Mouse (Mus musculus): ENCODE data around the gene Fam208b. TPM values are rescaled to one million over a fixed set of nuclear protein-coding genes. Genes with fewer than 3 reads are reported as not detected.

Fam208b gene
- polyA plus RNA-seq, 1 experiment: 2.5 TPM

DNA sequence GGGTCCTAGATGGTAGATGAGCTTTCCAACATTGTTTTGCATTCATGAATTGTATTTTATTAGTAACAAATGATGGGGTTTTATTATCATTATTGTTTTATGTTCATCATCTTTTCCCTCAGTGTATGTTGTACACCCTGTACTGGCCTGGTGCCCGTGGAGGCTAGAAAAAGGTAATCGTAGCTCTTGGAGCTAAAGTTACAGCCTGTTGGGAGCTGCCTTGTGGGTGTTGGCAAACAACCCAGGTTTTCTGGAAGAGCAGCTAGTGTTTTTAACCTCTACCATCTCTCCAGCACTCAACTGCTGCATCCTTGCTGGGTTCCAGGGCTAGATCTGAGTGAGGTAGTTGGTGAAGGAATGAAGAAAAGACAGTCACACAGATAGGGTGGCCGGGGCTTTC lies 63.5 kb downstream of the Fam208b start:
- H3K4me3 ChIP-seq: no peak overlapping the region
- H3ac ChIP-seq (ENCODE audit: control insufficient read depth, insufficient read length): no peak overlapping the region
- peaks cover 10% of the 10 kb centered on the region for H3K36me3 ChIP-seq (ENCODE audit: control insufficient read depth, insufficient read depth)
- H3K27me3 ChIP-seq (ENCODE audit: control insufficient read depth, insufficient read depth, insufficient read length): no peaks in the 10 kb centered on the region
- TF ChIP-seq USF1 (IDR thresholded peaks at IDR 0.05; ENCODE audit: low read depth) (no peak), E2F4 (IDR thresholded peaks at IDR 0.05; ENCODE audit: insufficient read depth) (no peak)
- H3K79me2 ChIP-seq (ENCODE audit: control insufficient read depth, insufficient read depth): peaks cover 67% of the 10 kb centered on the region
- H3K4me2 ChIP-seq (ENCODE audit: low read depth): no peak overlapping the region

DNA sequence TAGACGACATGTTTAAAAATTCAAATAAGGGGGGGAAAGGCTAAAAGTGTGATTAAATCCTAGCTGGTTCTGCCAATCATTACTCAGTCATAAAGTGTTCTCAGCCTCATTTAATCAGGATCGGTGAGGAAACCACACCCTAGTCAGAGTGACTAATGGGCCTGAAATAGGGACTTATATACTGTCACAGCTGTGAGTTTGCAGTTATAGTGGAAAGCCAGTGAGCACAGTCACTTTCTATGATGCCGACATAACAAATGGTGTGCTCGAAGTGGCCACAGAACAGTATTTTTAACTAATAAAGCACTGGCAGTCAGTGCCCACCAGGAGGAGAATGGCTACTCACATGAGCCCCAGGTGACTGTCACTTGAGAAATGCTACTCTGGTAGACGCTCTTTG lies 66.0 kb downstream of the Fam208b start:
- Histone ChIP-seq H3K36me3 (ENCODE audit: control insufficient read depth, insufficient read depth) (peaks cover 8% of the 10 kb centered on the region), H3ac (ENCODE audit: control insufficient read depth, insufficient read length) (no peak overlapping the region), H3K4me3 (no peak overlapping the region), H3K4me2 (ENCODE audit: low read depth) (peak overlapping the region; percentile 47), H3K27me3 (ENCODE audit: control insufficient read depth, insufficient read depth, insufficient read length) (no peaks in the 10 kb centered on the region), H3K79me2 (ENCODE audit: control insufficient read depth, insufficient read depth) (peaks cover 92% of the 10 kb centered on the region)
- TF ChIP-seq MYOD1 (IDR thresholded peaks at IDR 0.05; ENCODE audit: control insufficient read depth in 1 of 3, insufficient read length in 2 of 3, low read depth in 2 of 3) (peak in 2 of 3 experiments; percentile 18 to 55), TCF3 (IDR thresholded peaks at IDR 0.05; ENCODE audit: insufficient read length, low read depth) (no peak), POLR2AphosphoS2 (IDR thresholded peaks at IDR 0.05; ENCODE audit: insufficient read length, low read depth) (no peak), MYOG (IDR thresholded peaks at IDR 0.05; ENCODE audit: control insufficient read depth in 1 of 3, insufficient read depth in 1 of 3, insufficient read length in 2 of 3, low read depth in 2 of 3) (peak in 1 of 3 experiments; percentile 38)

DNA sequence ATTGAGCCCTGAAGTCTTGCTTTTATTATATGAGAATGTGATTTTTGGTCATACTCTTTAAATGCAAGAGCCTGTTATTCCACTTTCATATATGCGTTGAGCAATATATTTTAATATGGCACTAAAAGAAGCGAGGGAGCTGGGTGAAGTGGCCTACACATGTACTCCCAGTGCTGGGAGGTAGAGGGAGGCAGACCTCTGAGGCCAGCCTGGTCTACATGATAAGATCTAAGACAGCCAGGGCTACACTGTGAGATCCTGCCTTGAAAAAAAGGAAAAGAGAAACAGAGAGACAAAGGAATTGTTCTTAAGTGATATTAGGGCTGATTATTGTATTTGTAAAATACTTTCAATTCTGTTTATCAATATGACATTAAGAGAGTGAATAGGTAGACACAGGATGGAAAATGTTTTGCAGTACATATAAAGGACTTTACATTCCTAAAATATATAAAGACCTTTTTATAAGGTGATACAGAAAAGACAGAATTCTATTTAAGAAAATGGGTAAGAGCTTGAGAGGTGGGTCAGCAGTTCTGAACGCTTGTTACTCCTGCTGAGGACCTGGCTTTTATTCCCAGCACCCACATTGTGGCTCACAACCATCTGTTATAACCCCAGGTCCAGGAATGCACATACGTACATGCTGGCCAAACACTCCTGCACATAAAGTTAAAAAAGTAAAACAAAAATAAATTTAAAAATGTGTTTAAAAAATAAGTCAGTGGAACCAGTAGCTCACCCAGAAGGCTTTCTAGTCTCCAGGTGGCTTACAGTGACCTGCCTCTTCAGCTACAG lies 66.6 kb downstream of the Fam208b start:
- Histone ChIP-seq H3ac (ENCODE audit: control insufficient read depth, insufficient read length) (no peak overlapping the region), H3K27me3 (ENCODE audit: control insufficient read depth, insufficient read depth, insufficient read length) (no peaks in the 10 kb centered on the region), H3K4me2 (ENCODE audit: low read depth) (peak overlapping the region; percentile 47), H3K79me2 (ENCODE audit: control insufficient read depth, insufficient read depth) (peaks cover 99% of the 10 kb centered on the region), H3K4me3 (no peak overlapping the region), H3K36me3 (ENCODE audit: control insufficient read depth, insufficient read depth) (peaks cover 7% of the 10 kb centered on the region)
- TF ChIP-seq POLR2AphosphoS2 (IDR thresholded peaks at IDR 0.05; ENCODE audit: insufficient read length, low read depth) (no peak), MYOG (IDR thresholded peaks at IDR 0.05; ENCODE audit: control insufficient read depth in 1 of 3, insufficient read depth in 1 of 3, insufficient read length in 2 of 3, low read depth in 2 of 3) (no peak), REST (IDR thresholded peaks at IDR 0.05; ENCODE audit: insufficient read depth, insufficient read length) (no peak), USF1 (IDR thresholded peaks at IDR 0.05; ENCODE audit: low read depth) (no peak), SRF (IDR thresholded peaks at IDR 0.05; ENCODE audit: control insufficient read depth, insufficient read length, low read depth) (no peak), TCF3 (IDR thresholded peaks at IDR 0.05; ENCODE audit: insufficient read length, low read depth) (no peak), TCF12 (IDR thresholded peaks at IDR 0.05; ENCODE audit: insufficient read depth, poor library complexity, severe bottlenecking) (no peak), MYOD1 (IDR thresholded peaks at IDR 0.05; ENCODE audit: control insufficient read depth in 1 of 3, insufficient read length in 2 of 3, low read depth in 2 of 3) (no peak), E2F4 (IDR thresholded peaks at IDR 0.05; ENCODE audit: insufficient read depth) (no peak), MAX (IDR thresholded peaks at IDR 0.05; ENCODE audit: low read depth) (no peak), CEBPB (IDR thresholded peaks at IDR 0.05; ENCODE audit: insufficient read depth, poor library complexity, severe bottlenecking) (no peak), POLR2A (IDR thresholded peaks at IDR 0.05; ENCODE audit: insufficient read length, low read depth) (no peak)

DNA sequence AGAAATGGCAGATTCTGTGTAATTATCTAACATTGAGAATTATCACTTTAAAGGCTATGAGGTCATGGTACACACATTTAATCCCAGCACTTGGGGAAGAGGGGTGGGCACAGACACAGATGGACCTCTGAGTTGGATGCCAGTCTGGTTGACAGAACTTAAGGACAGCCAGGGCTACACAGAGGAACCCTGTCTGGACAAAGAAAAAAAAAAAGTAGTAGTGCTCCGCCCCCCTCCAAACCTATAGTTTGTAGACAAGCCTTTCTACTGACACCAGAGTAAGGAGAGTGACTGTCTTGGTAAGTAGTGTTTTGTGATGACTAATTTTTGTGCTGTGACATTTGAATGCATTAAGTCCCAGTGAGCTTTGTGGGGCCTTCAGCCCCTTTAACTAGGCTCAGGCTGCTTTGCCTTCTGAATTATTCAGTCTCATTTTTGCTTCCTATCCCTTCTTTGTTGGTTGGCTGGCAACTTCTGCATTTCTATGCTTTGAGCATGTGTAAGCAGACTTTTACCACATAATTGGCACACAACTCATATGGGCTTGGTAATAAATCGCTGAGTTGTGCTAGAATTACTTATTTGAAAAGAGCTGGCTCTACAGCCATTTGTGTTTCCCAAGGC lies 69.6 kb downstream of the Fam208b start:
- no peak for TF ChIP-seq MYOG (IDR thresholded peaks at IDR 0.05; ENCODE audit: control insufficient read depth in 1 of 3, insufficient read depth in 1 of 3, insufficient read length in 2 of 3, low read depth in 2 of 3)
- H3K79me2 ChIP-seq (ENCODE audit: control insufficient read depth, insufficient read depth): peaks cover 76% of the 10 kb centered on the region
- H3K27me3 ChIP-seq (ENCODE audit: control insufficient read depth, insufficient read depth, insufficient read length): no peaks in the 10 kb centered on the region
- no peaks in the 10 kb centered on the region for H3K36me3 ChIP-seq (ENCODE audit: control insufficient read depth, insufficient read depth)
- H3K4me3 ChIP-seq: no peak overlapping the region
- H3K4me2 ChIP-seq (ENCODE audit: low read depth): peak overlapping the region; percentile 48
- no peak overlapping the region for H3ac ChIP-seq (ENCODE audit: control insufficient read depth, insufficient read length)

DNA sequence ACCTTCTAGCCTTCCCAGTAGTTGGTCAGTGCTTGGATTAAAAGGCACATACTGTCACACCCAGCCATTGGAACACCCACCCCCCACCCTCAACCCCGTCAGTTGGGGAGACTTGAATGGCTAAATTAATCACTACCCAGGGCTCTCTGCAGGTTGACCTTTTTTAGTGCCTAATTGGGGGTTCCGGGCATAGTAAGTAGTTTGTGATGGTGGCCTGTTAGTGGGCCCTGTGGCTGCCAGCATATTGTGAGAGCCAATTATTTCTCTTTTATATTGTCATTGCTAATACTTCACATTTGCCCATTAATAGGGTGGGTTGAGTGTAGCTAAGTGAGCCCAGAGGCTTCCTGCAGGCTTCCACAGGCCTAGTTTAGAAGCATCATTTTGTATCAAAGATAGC lies 70.7 kb downstream of the Fam208b start:
- peak overlapping the region; percentile 76 for H3K4me2 ChIP-seq (ENCODE audit: low read depth)

More for the DNA sequence above, 70.7 kb downstream of the Fam208b start:
- peak overlapping the region; percentile 74 for H3K4me3 ChIP-seq
- no peak for TF ChIP-seq MYOG (IDR thresholded peaks at IDR 0.05; ENCODE audit: control insufficient read depth in 1 of 3, insufficient read depth in 1 of 3, insufficient read length in 2 of 3, low read depth in 2 of 3)
- no peak for TF ChIP-seq SRF (IDR thresholded peaks at IDR 0.05; ENCODE audit: control insufficient read depth, insufficient read length, low read depth)
- TF ChIP-seq MAX (IDR thresholded peaks at IDR 0.05; ENCODE audit: low read depth): no peak
- H3K79me2 ChIP-seq (ENCODE audit: control insufficient read depth, insufficient read depth): peaks cover 65% of the 10 kb centered on the region
- no peaks in the 10 kb centered on the region for H3K36me3 ChIP-seq (ENCODE audit: control insufficient read depth, insufficient read depth)
- H3ac ChIP-seq (ENCODE audit: control insufficient read depth, insufficient read length): no peak overlapping the region
- H3K27me3 ChIP-seq (ENCODE audit: control insufficient read depth, insufficient read depth, insufficient read length): no peaks in the 10 kb centered on the region

All from myocyte (in vitro differentiated cells).